8 mouse cellular contexts compared by ENCODE assay signal in genomic region chr10:63429380-63429779, GRCm38 (mm10). TPM values are rescaled to one million over a fixed set of nuclear protein-coding genes. Genes with fewer than 3 reads are reported as not detected.
A peak's percentile ranks its signal among the peaks of the same experiment; 100 is the strongest.
DNase-seq lines count a peak whose midpoint lies in the region; ATAC-seq and TF ChIP-seq lines count a peak whose summit lies in the region.

No protein-coding gene starts in this region.

- 0% methylated on average over 34 of the region's 34 CpGs for WGBS in forebrain, embryonic 10.5 days
- WGBS in heart, embryonic 15.5 days, result under 1% methylated on average over 34 of the region's 34 CpGs
- 0% methylated on average over 34 of the region's 34 CpGs for WGBS in liver, embryonic 14.5 days (ENCODE audit: insufficient replicate concordance)
- WGBS in neural tube, embryonic 11.5 days, result 0% methylated on average over 34 of the region's 34 CpGs
- WGBS in stomach, postnatal 0 days, result under 1% methylated on average over 32 of the region's 34 CpGs

- H3K4me2 ChIP-seq in heart, embryonic 15.5 days, result peak overlapping the region; percentile 73
- H3K4me2 ChIP-seq in liver, embryonic 14.5 days (ENCODE audit: low read depth), result peak overlapping the region; percentile 96
- H3K4me2 ChIP-seq in neural tube, embryonic 11.5 days (ENCODE audit: low read depth), result peak overlapping the region; percentile 51
- H3K4me2 ChIP-seq in stomach, postnatal 0 days (replicated peaks; ENCODE audit: low read depth), result peak overlapping the region; percentile 56

- H3K9me3 ChIP-seq in forebrain, embryonic 10.5 days, result no peaks in the 10 kb centered on the region
- H3K9me3 ChIP-seq in heart, embryonic 15.5 days (replicated peaks), result no peaks in the 10 kb centered on the region
- no peaks in the 10 kb centered on the region for H3K9me3 ChIP-seq in liver, embryonic 14.5 days (ENCODE audit: control insufficient read depth, low read length)
- H3K9me3 ChIP-seq in neural tube, embryonic 11.5 days (ENCODE audit: control insufficient read depth, low read length), result no peaks in the 10 kb centered on the region
- no peaks in the 10 kb centered on the region for H3K9me3 ChIP-seq in stomach, postnatal 0 days (ENCODE audit: control insufficient read depth, low read length)

- peak; percentile 92 for ATAC-seq in heart, embryonic 15.5 days (replicated peaks; ENCODE audit: insufficient number of reproducible peaks, insufficient read depth, low FRiP score, low read depth)
- ATAC-seq in liver, embryonic 14.5 days (ENCODE audit: insufficient read depth), result peak; percentile 87
- peak; percentile 92 for ATAC-seq in neural tube, embryonic 11.5 days (ENCODE audit: insufficient read depth, low FRiP score, low TSS enrichment)
- ATAC-seq in stomach, postnatal 0 days (ENCODE audit: low FRiP score, low TSS enrichment), result peak; percentile 95

- H3K27ac ChIP-seq in forebrain, embryonic 10.5 days, result peak overlapping the region; percentile 94
- peak overlapping the region; percentile 80 for H3K27ac ChIP-seq in heart, embryonic 15.5 days
- peak overlapping the region; percentile 57; the same call in 1 of the 2 replicates for H3K27ac ChIP-seq in liver, embryonic 14.5 days
- peak overlapping the region; percentile 64; the same call in 1 of the 2 replicates for H3K27ac ChIP-seq in neural tube, embryonic 11.5 days (ENCODE audit: low read depth, low read length)
- H3K27ac ChIP-seq in stomach, postnatal 0 days (replicated peaks), result peak overlapping the region; percentile 80

- no peaks in the 10 kb centered on the region for H3K27me3 ChIP-seq in forebrain, embryonic 10.5 days (ENCODE audit: poor library complexity, severe bottlenecking)
- H3K27me3 ChIP-seq in heart, embryonic 15.5 days, result no peaks in the 10 kb centered on the region
- no peaks in the 10 kb centered on the region for H3K27me3 ChIP-seq in liver, embryonic 14.5 days (ENCODE audit: control insufficient read depth, insufficient read depth, low read length)
- no peaks in the 10 kb centered on the region for H3K27me3 ChIP-seq in neural tube, embryonic 11.5 days (ENCODE audit: control insufficient read depth, insufficient read depth, low read length)
- no peaks in the 10 kb centered on the region for H3K27me3 ChIP-seq in stomach, postnatal 0 days (ENCODE audit: control insufficient read depth, insufficient read depth, low read length)

- peak; percentile 100 for DNase-seq in CD8-positive naive resting alpha-beta T cell, adult 2 months (ENCODE audit: low read depth in 2 of 2, low spot score in 2 of 2)
- DNase-seq in c-Kit-positive CD71-negative TER-119-negative erythroid progenitor cells, embryonic 14.5 days (ENCODE audit: low read depth), result peak; percentile 94
- DNase-seq in forebrain, embryonic 10.5 days (ENCODE audit: extremely low spot score, low spot score), result peak; percentile 100
- DNase-seq in kidney, postnatal 25 days, result peak; percentile 96 to 98
- peak; percentile 84 to 88 (median 87) for DNase-seq in liver, embryonic 14.5 days (ENCODE audit: low read depth in 3 of 3, low spot score in 3 of 3)
- peak; percentile 99 for DNase-seq in neural tube, embryonic 11.5 days (ENCODE audit: low spot score)
- DNase-seq in stomach, postnatal 0 days (ENCODE audit: low spot score), result peak; percentile 99

- H3K4me3 ChIP-seq in forebrain, embryonic 10.5 days, result peak overlapping the region; percentile 70
- H3K4me3 ChIP-seq in heart, embryonic 15.5 days, result peak overlapping the region; percentile 78
- H3K4me3 ChIP-seq in liver, embryonic 14.5 days (ENCODE audit: insufficient read depth in 1 of 2, low read depth in 2 of 2, low read length in 2 of 2), result peak overlapping the region; percentile 67 to 81
- H3K4me3 ChIP-seq in neural tube, embryonic 11.5 days (ENCODE audit: low read depth, low read length), result peak overlapping the region; percentile 77
- H3K4me3 ChIP-seq in stomach, postnatal 0 days (ENCODE audit: low read depth, low read length), result peak overlapping the region; percentile 80

- H3K9ac ChIP-seq in heart, embryonic 15.5 days, result peak overlapping the region; percentile 68
- H3K9ac ChIP-seq in liver, embryonic 14.5 days (replicated peaks), result peak overlapping the region; percentile 79
- peak overlapping the region; percentile 76 for H3K9ac ChIP-seq in neural tube, embryonic 11.5 days (ENCODE audit: low read length)
- H3K9ac ChIP-seq in stomach, postnatal 0 days (ENCODE audit: low read length), result peak overlapping the region; percentile 72

- peaks cover 6% of the 10 kb centered on the region; the same call in 1 of the 2 replicates for H3K4me1 ChIP-seq in forebrain, embryonic 10.5 days
- 0 out of 2 replicates have a peak, but pooled peaks cover 3% of the 10 kb centered on the region for H3K4me1 ChIP-seq in heart, embryonic 15.5 days (replicated peaks)
- peaks cover 3 to 4% of the 10 kb centered on the region in 2 experiments; a peak in 2 of 4 replicates for H3K4me1 ChIP-seq in liver, embryonic 14.5 days (replicated peaks; ENCODE audit: control insufficient read depth in 2 of 2, insufficient read depth in 2 of 2, low read length in 1 of 2)
- no peaks in the 10 kb centered on the region for H3K4me1 ChIP-seq in neural tube, embryonic 11.5 days (ENCODE audit: control insufficient read depth, insufficient read depth, low read length)
- H3K4me1 ChIP-seq in stomach, postnatal 0 days (replicated peaks; ENCODE audit: control insufficient read depth, insufficient read depth), result no peaks in the 10 kb centered on the region

- TF ChIP-seq CTCF in liver, embryonic 14.5 days (IDR thresholded peaks at IDR 0.05; ENCODE audit: low read depth), result no peak
- TF ChIP-seq CTCF in stomach, postnatal 0 days (IDR thresholded peaks at IDR 0.05; ENCODE audit: low read depth), result no peak

- TF ChIP-seq EP300 in liver, embryonic 14.5 days (IDR thresholded peaks at IDR 0.05; ENCODE audit: low read depth), result no peak
- peak; percentile 47 for TF ChIP-seq EP300 in stomach, postnatal 0 days (optimal IDR thresholded peaks at IDR 0.05)

- H3K36me3 ChIP-seq in forebrain, embryonic 10.5 days (replicated peaks), result no peaks in the 10 kb centered on the region
- no peaks in the 10 kb centered on the region for H3K36me3 ChIP-seq in heart, embryonic 15.5 days
- H3K36me3 ChIP-seq in liver, embryonic 14.5 days (replicated peaks; ENCODE audit: control insufficient read depth, insufficient read depth, low read depth), result no peaks in the 10 kb centered on the region
- H3K36me3 ChIP-seq in neural tube, embryonic 11.5 days (ENCODE audit: control insufficient read depth, insufficient read depth, low read length), result no peaks in the 10 kb centered on the region
- no peaks in the 10 kb centered on the region for H3K36me3 ChIP-seq in stomach, postnatal 0 days (ENCODE audit: control insufficient read depth, insufficient read depth, low read length)

RNA-seq across cellular contexts. Expression of gene Ctnna3, which starts 0.5 kb away (rescaled TPM):
- polyA plus RNA-seq in forebrain, embryonic 10.5 days (2016; fragmentation: Nextera tagmentation; extraction: Ambion mirVana), result 0.05 and 0.16 TPM in 2 replicates
- polyA plus RNA-seq in heart, embryonic 15.5 days (2015; fragmentation: Nextera tagmentation; extraction: Ambion mirVana), result 23.6 and 27.8 TPM in 2 replicates
- polyA plus RNA-seq in liver, embryonic 14.5 days (2012; rRNA removed), result 0.01 and 0.03 TPM in 2 replicates
- not detected in 2 replicates for polyA plus RNA-seq in liver, embryonic 14.5 days (2014; fragmentation: Nextera tagmentation; extraction: Ambion mirVana)
- polyA plus RNA-seq in neural tube, embryonic 11.5 days (2014; fragmentation: Nextera tagmentation; extraction: Ambion mirVana), result 0.33 and 0.50 TPM in 2 replicates
- polyA plus RNA-seq in stomach, postnatal 0 days (2015; fragmentation: Nextera tagmentation; extraction: Ambion mirVana), result 0.27 and 0.35 TPM in 2 replicates

RNA-seq across cellular contexts. Expression of gene Gm7075, which starts 7.8 kb away (rescaled TPM):
- polyA plus RNA-seq in forebrain, embryonic 10.5 days (2016; fragmentation: Nextera tagmentation; extraction: Ambion mirVana), result not detected in 2 replicates
- polyA plus RNA-seq in heart, embryonic 15.5 days (2015; fragmentation: Nextera tagmentation; extraction: Ambion mirVana), result not detected in 2 replicates
- polyA plus RNA-seq in liver, embryonic 14.5 days (2012; rRNA removed), result 0.34 TPM in 1 of 2 replicates, not detected in the other
- polyA plus RNA-seq in liver, embryonic 14.5 days (2014; fragmentation: Nextera tagmentation; extraction: Ambion mirVana), result not detected in 2 replicates
- not detected in 2 replicates for polyA plus RNA-seq in neural tube, embryonic 11.5 days (2014; fragmentation: Nextera tagmentation; extraction: Ambion mirVana)
- not detected in 2 replicates for polyA plus RNA-seq in stomach, postnatal 0 days (2015; fragmentation: Nextera tagmentation; extraction: Ambion mirVana)

RNA-seq across cellular contexts. Expression of gene Dnajc12, which starts 47.1 kb away (rescaled TPM):
- polyA plus RNA-seq in forebrain, embryonic 10.5 days (2016; fragmentation: Nextera tagmentation; extraction: Ambion mirVana), result 9.6 and 9.9 TPM in 2 replicates
- 7.2 and 7.3 TPM in 2 replicates for polyA plus RNA-seq in heart, embryonic 15.5 days (2015; fragmentation: Nextera tagmentation; extraction: Ambion mirVana)
- polyA plus RNA-seq in liver, embryonic 14.5 days (2012; rRNA removed), result 2.4 and 8.3 TPM in 2 replicates
- 16.3 and 20.1 TPM in 2 replicates for polyA plus RNA-seq in liver, embryonic 14.5 days (2014; fragmentation: Nextera tagmentation; extraction: Ambion mirVana)
- 16.0 and 16.8 TPM in 2 replicates for polyA plus RNA-seq in neural tube, embryonic 11.5 days (2014; fragmentation: Nextera tagmentation; extraction: Ambion mirVana)
- polyA plus RNA-seq in stomach, postnatal 0 days (2015; fragmentation: Nextera tagmentation; extraction: Ambion mirVana), result 10.2 and 11.0 TPM in 2 replicates

RNA-seq across cellular contexts. Expression of gene Sirt1, which starts 47.9 kb away (rescaled TPM):
- 5.4 and 6.8 TPM in 2 replicates for polyA plus RNA-seq in forebrain, embryonic 10.5 days (2016; fragmentation: Nextera tagmentation; extraction: Ambion mirVana)
- 3.6 and 3.9 TPM in 2 replicates for polyA plus RNA-seq in heart, embryonic 15.5 days (2015; fragmentation: Nextera tagmentation; extraction: Ambion mirVana)
- 5.5 and 8.4 TPM in 2 replicates for polyA plus RNA-seq in liver, embryonic 14.5 days (2012; rRNA removed)
- 3.8 and 4.7 TPM in 2 replicates for polyA plus RNA-seq in liver, embryonic 14.5 days (2014; fragmentation: Nextera tagmentation; extraction: Ambion mirVana)
- polyA plus RNA-seq in neural tube, embryonic 11.5 days (2014; fragmentation: Nextera tagmentation; extraction: Ambion mirVana), result 10.9 and 13.3 TPM in 2 replicates
- 2.9 and 3.2 TPM in 2 replicates for polyA plus RNA-seq in stomach, postnatal 0 days (2015; fragmentation: Nextera tagmentation; extraction: Ambion mirVana)

Comparison
In these comparisons a context has a peak if more than half of its experiments do, and no peak if none do; other contexts are left out.
1. Peak in every context shown above with its lines: DNase-seq, ATAC-seq, H3K4me3 ChIP-seq and H3K27ac ChIP-seq.
2. RNA of gene Ctnna3, which starts 0.5 kb away (polyA plus RNA-seq): 23.6 to 27.8 TPM in heart, embryonic 15.5 days; 0.33 to 0.50 TPM in neural tube, embryonic 11.5 days, 0.27 to 0.35 TPM in stomach, postnatal 0 days, 0.05 to 0.16 TPM in forebrain, embryonic 10.5 days and 0.01 to 0.03 TPM in liver, embryonic 14.5 days; every median in the first group is over 10 times any median in the second.